Mouse (Mus musculus) heart, embryonic 16.5 days (tissue): Measurements from ENCODE around the gene Tgif1. TPM values are rescaled to one million over a fixed set of nuclear protein-coding genes. Genes with fewer than 3 reads are reported as not detected.

Source experiments
- ATAC-seq: fragments of 200-750 bp; cut with Nextera tagmentation; replicated peaks from 2 replicates; pipeline ENCODE4 v1.8.0; 2017; ENCODE audit warnings: moderate number of reproducible peaks; ENCODE audit not compliant: insufficient read depth, low FRiP score; ENCODE audit errors: extremely low read depth
- H3K27ac ChIP-seq: fragments of 300-500 bp; sonication (generic); 2 replicates; pipeline ENCODE4 v1.5.1; 2014; ENCODE audit warnings: mild to moderate bottlenecking, low read length, control low read depth, moderate library complexity
- H3K27me3 ChIP-seq: fragments of 300-500 bp; sonication (generic); 2 replicates; pipeline ENCODE4 v1.6.1; 2014; ENCODE audit warnings: low read length, mixed read lengths; ENCODE audit not compliant: control insufficient read depth, insufficient read depth
- H3K36me3 ChIP-seq: fragments of 300-500 bp; sonication (generic); 2 replicates; pipeline ENCODE4 v1.6.1; 2014; ENCODE audit not compliant: control insufficient read depth, insufficient read depth
- H3K4me1 ChIP-seq: fragments of 300-500 bp; sonication (generic); 2 replicates; pipeline ENCODE4 v1.6.1; 2014; ENCODE audit warnings: low read length, mixed read lengths; ENCODE audit not compliant: control insufficient read depth, insufficient read depth
- H3K4me2 ChIP-seq: fragments of 300-500 bp; sonication (generic); 2 replicates; pipeline ENCODE4 v1.6.1; 2014; ENCODE audit warnings: low read depth, mild to moderate bottlenecking, control low read depth, low read length
- H3K4me3 ChIP-seq: fragments of 300-500 bp; sonication (generic); 2 replicates; pipeline ENCODE4 v1.5.1; 2014; ENCODE audit warnings: mild to moderate bottlenecking, control low read depth, low read length
- H3K9ac ChIP-seq: fragments of 300-500 bp; sonication (generic); 2 replicates; pipeline ENCODE4 v1.6.1; 2014; ENCODE audit warnings: low read length, control low read depth
- H3K9me3 ChIP-seq: fragments of 300-500 bp; sonication (generic); replicated peaks from 2 replicates; pipeline ENCODE4 v1.6.1; 2016; ENCODE audit warnings: low read length; ENCODE audit not compliant: control insufficient read depth
- WGBS: fragments of 180-500 bp; shearing (Covaris S2); extraction: QIAGEN DNeasy Blood & Tissue Kit; methylation state at CpG from one replicate; pipeline ENCODE4 v1.1.7; 2014; 5-methylcytosine and 5-hydroxymethylcytosine counted together
- polyA plus RNA-seq: library from polyadenylated mRNA; unstranded; fragments of >200 nt; fragmentation: Nextera tagmentation; extraction: Ambion mirVana; gene quantifications from 2 replicates; pipeline ENCODE4 v1.2.1, GENCODE M21; 2015

Gene Tgif1
- polyA plus RNA-seq, 1 experiment from 2014 or later, result 20.7 TPM

- no peaks in the 10 kb centered on the region for H3K4me1 ChIP-seq
- H3K36me3 ChIP-seq, result no peaks in the 10 kb centered on the region
- no peak for ATAC-seq
- WGBS, result 48% methylated on average over 14 of the region's 14 CpGs
- H3K27ac ChIP-seq, result no peak overlapping the region
- H3K9ac ChIP-seq, result no peak overlapping the region
- no peak overlapping the region for H3K4me3 ChIP-seq
- no peak overlapping the region for H3K4me2 ChIP-seq
- no peaks in the 10 kb centered on the region for H3K27me3 ChIP-seq
- no peaks in the 10 kb centered on the region for H3K9me3 ChIP-seq
These were observed 44.5 kb downstream of the Tgif1 start for GRCm38 (mm10) chr17:70808837-70809236.

DNA sequence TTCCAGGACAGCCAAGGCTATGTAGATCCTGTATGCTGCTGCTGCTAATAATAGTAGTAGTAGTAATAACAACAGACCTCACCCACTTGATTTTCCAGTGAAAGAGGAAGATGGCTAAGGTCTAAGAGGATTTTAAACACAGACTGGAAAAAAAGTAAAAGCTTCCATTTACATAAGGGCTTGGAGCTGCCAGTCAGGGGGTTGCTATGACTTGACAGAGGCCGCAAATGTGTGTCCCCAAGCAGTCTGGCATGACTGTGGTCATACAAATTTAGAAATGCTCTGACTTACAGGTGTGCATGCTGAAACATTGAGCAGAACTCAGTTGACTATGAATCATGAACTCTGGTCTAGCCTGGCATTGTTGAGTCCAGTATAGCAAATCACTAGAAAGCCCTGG lies 45.5 kb downstream of the Tgif1 start:
- Histone ChIP-seq H3K9ac (no peak overlapping the region), H3K36me3 (no peaks in the 10 kb centered on the region), H3K27ac (no peak overlapping the region), H3K27me3 (no peaks in the 10 kb centered on the region), H3K4me1 (no peaks in the 10 kb centered on the region), H3K4me3 (no peak overlapping the region), H3K9me3 (no peaks in the 10 kb centered on the region), H3K4me2 (no peak overlapping the region)
- WGBS, result 94% methylated on average over 1 of the region's 1 CpGs
- ATAC-seq, result no peak

GRCm38 (mm10) chr17:70806600-70806999 lies 46.7 kb downstream of the Tgif1 start:
- H3K4me1 ChIP-seq, result no peaks in the 10 kb centered on the region
- H3K4me3 ChIP-seq, result no peak overlapping the region
- H3K27ac ChIP-seq, result no peak overlapping the region
- no peaks in the 10 kb centered on the region for H3K9me3 ChIP-seq
- ATAC-seq, result no peak
- H3K4me2 ChIP-seq, result no peak overlapping the region
- WGBS, result 75% methylated on average over 2 of the region's 2 CpGs
- no peak overlapping the region for H3K9ac ChIP-seq
- H3K27me3 ChIP-seq, result no peaks in the 10 kb centered on the region
- H3K36me3 ChIP-seq, result no peaks in the 10 kb centered on the region

DNA sequence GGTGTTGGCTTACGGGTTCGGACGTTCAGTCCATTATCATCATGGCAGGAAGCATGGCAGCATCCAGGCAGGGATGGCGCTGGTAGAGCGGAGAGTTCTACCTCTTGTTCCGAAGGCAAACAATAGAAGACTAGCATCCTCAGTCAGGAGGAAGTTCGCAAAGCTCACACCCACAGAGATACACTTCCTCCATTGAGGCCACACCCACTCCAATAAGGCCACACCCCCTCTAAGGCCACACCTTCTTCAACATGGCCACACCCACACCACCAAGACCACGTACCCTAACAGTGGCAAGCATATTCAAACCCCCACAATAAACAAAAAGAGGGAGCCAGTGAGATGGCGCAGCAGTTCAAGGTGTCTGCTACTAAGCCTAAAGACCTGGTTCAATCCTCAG lies 47.5 kb downstream of the Tgif1 start:
- H3K4me3 ChIP-seq, result no peak overlapping the region
- ATAC-seq, result no peak
- no peak overlapping the region for H3K4me2 ChIP-seq
- no peak overlapping the region for H3K9ac ChIP-seq
- no peaks in the 10 kb centered on the region for H3K9me3 ChIP-seq
- H3K36me3 ChIP-seq, result no peaks in the 10 kb centered on the region
- H3K4me1 ChIP-seq, result no peaks in the 10 kb centered on the region
- H3K27ac ChIP-seq, result no peak overlapping the region
- 95% methylated on average over 9 of the region's 9 CpGs for WGBS
- H3K27me3 ChIP-seq, result no peaks in the 10 kb centered on the region

- no peak overlapping the region for H3K4me2 ChIP-seq
- 85% methylated on average over 14 of the region's 14 CpGs for WGBS
- no peak overlapping the region for H3K9ac ChIP-seq
- H3K4me3 ChIP-seq, result no peak overlapping the region
- no peaks in the 10 kb centered on the region for H3K4me1 ChIP-seq
- ATAC-seq, result no peak
- H3K36me3 ChIP-seq, result no peaks in the 10 kb centered on the region
- H3K9me3 ChIP-seq, result no peaks in the 10 kb centered on the region
- no peak overlapping the region for H3K27ac ChIP-seq
- H3K27me3 ChIP-seq, result no peaks in the 10 kb centered on the region
These were observed 51.3 kb downstream of the Tgif1 start for GRCm38 (mm10) chr17:70802022-70802421.

- 67% methylated on average over 4 of the region's 4 CpGs for WGBS
- Histone ChIP-seq H3K9ac (no peak overlapping the region), H3K27ac (no peak overlapping the region), H3K4me2 (no peak overlapping the region), H3K27me3 (no peaks in the 10 kb centered on the region), H3K4me3 (no peak overlapping the region), H3K4me1 (peaks cover 10% of the 10 kb centered on the region), H3K36me3 (no peaks in the 10 kb centered on the region), H3K9me3 (no peaks in the 10 kb centered on the region)
- ATAC-seq, result no peak
These were observed 54.1 kb downstream of the Tgif1 start for GRCm38 (mm10) chr17:70799266-70799665.

DNA sequence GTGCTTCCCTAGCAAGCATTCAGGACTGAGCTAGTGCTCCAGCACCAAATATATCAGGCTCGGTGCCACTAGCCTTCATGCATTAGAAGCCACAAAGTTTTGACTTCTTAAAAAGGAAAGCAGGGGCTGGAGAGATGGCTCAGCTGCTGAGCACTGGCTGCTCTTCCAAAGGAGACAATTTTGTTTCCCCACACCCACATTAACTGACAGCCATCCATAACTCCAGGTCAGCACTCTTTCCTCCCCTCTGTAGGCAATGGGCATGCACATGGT lies 55.6 kb downstream of the Tgif1 start:
- H3K4me3 ChIP-seq, result no peak overlapping the region
- H3K4me2 ChIP-seq, result no peak overlapping the region
- H3K27ac ChIP-seq, result no peak overlapping the region
- H3K27me3 ChIP-seq, result no peaks in the 10 kb centered on the region
- H3K4me1 ChIP-seq, result peaks cover 13% of the 10 kb centered on the region
- no peak overlapping the region for H3K9ac ChIP-seq
- H3K9me3 ChIP-seq, result no peaks in the 10 kb centered on the region
- no peak for ATAC-seq
- no peaks in the 10 kb centered on the region for H3K36me3 ChIP-seq
- WGBS, result 59% methylated on average over 1 of the region's 1 CpGs

GRCm38 (mm10) chr17:70796940-70797772 lies 56.2 kb downstream of the Tgif1 start:
- WGBS, result 67% methylated on average over 8 of the region's 8 CpGs
- Histone ChIP-seq H3K36me3 (no peaks in the 10 kb centered on the region), H3K4me3 (no peak overlapping the region), H3K4me1 (peaks cover 13% of the 10 kb centered on the region), H3K27ac (no peak overlapping the region), H3K9me3 (no peaks in the 10 kb centered on the region), H3K9ac (no peak overlapping the region), H3K27me3 (no peaks in the 10 kb centered on the region), H3K4me2 (no peak overlapping the region)
- no peak for ATAC-seq

DNA sequence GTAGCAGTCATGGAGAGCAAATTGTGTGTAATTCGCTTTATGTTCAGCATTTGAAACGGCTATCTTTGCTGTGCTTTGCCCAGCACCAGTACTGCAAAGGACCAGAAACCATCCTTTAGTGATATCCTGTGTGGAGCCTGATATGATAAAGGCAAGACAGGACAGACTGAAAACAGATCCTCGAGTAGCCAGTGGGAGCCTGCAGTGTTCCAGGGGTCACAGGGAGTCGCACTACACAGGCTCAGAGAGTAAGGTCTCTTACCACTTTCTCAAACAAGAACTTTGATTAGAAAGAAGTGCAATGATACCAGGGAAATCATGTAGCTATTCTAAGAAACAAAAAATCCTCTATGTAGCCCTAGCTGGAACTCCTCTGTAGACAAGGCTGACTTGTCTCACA lies 58.1 kb downstream of the Tgif1 start:
- ATAC-seq, result no peak
- Histone ChIP-seq H3K27me3 (no peaks in the 10 kb centered on the region), H3K27ac (peak overlapping the region; percentile 15), H3K4me1 (peaks cover 13% of the 10 kb centered on the region), H3K36me3 (no peaks in the 10 kb centered on the region), H3K4me3 (no peak overlapping the region), H3K9me3 (no peaks in the 10 kb centered on the region), H3K9ac (no peak overlapping the region), H3K4me2 (no peak overlapping the region)
- WGBS, result 46% methylated on average over 4 of the region's 4 CpGs
